Mouse (Mus musculus) liver, adult 2 months (tissue): ENCODE data around the gene Cdk5r1.
"Not testable (repeated sequence)": the region's sequence is repeated elsewhere in the genome, so short reads cannot be mapped to it uniquely, and the experiment has no call there.

Experiments
- CTCF ChIP-seq: fragments of 200-500 bp; IDR thresholded peaks from 2 replicates; pipeline ENCODE4 v1.5.1; 2011; ENCODE audit warnings: low read depth, low read length, control low read depth
- POLR2A ChIP-seq: fragments of 200-500 bp; IDR thresholded peaks from 2 replicates; pipeline ENCODE4 v1.6.1; 2011; ENCODE audit warnings: low read length, control low read depth; ENCODE audit not compliant: insufficient read depth; ENCODE audit errors: extremely low read depth

- not testable (repeated sequence) for TF ChIP-seq CTCF, POLR2A
Observed at GRCm38 (mm10) chr11:80463605-80464130, 13.2 kb upstream of the Cdk5r1 start.
